Mouse (Mus musculus) MN1 (cell line): ENCODE measurements around the gene Gm11214.

Experiments used
- DNase-seq: peaks from one replicate; pipeline ENCODE4 v3.0.0-alpha.2; 2016; ENCODE audit warnings: low spot score

The Gm11214 gene

GRCm38 (mm10) chr4:63663279-63663678 lies at the start of gene Gm11214:
Gm11214 (minus strand) TSS chr4:63663379.
- no peak for DNase-seq

- DNase-seq: no peak
Observed at GRCm38 (mm10) chr4:63711886-63712285, 48.7 kb upstream of the Gm11214 start.

GRCm38 (mm10) chr4:63710431-63711220 lies 47.4 kb upstream of the Gm11214 start:
- no peak for DNase-seq

- no peak for DNase-seq
Observed at GRCm38 (mm10) chr4:63706279-63706971, 43.2 kb upstream of the Gm11214 start.

- no peak for DNase-seq
Observed at GRCm38 (mm10) chr4:63704232-63704631, 41.1 kb upstream of the Gm11214 start.

GRCm38 (mm10) chr4:63703686-63704085 lies 40.5 kb upstream of the Gm11214 start:
- DNase-seq: no peak

GRCm38 (mm10) chr4:63702006-63702704 lies 39.0 kb upstream of the Gm11214 start:
- no peak for DNase-seq

GRCm38 (mm10) chr4:63699749-63700148 lies 36.6 kb upstream of the Gm11214 start:
- no peak for DNase-seq

- DNase-seq: no peak
Observed at GRCm38 (mm10) chr4:63696921-63697320, 33.7 kb upstream of the Gm11214 start.

- no peak for DNase-seq
Observed at GRCm38 (mm10) chr4:63692351-63692750, 29.2 kb upstream of the Gm11214 start.

GRCm38 (mm10) chr4:63687429-63687828 lies 24.2 kb upstream of the Gm11214 start:
- no peak for DNase-seq

GRCm38 (mm10) chr4:63686157-63686556 lies 23.0 kb upstream of the Gm11214 start:
- DNase-seq: no peak

GRCm38 (mm10) chr4:63685253-63685525 lies 22.0 kb upstream of the Gm11214 start:
- no peak for DNase-seq

GRCm38 (mm10) chr4:63684412-63685252 lies 21.5 kb upstream of the Gm11214 start:
- DNase-seq: no peak

GRCm38 (mm10) chr4:63683716-63684115 lies 20.5 kb upstream of the Gm11214 start:
- no peak for DNase-seq

- DNase-seq: no peak
Observed at GRCm38 (mm10) chr4:63683056-63683455, 19.9 kb upstream of the Gm11214 start.

GRCm38 (mm10) chr4:63682441-63682840 lies 19.3 kb upstream of the Gm11214 start:
- DNase-seq: no peak

- no peak for DNase-seq
Observed at GRCm38 (mm10) chr4:63681557-63681956, 18.4 kb upstream of the Gm11214 start.

- DNase-seq: no peak
Observed at GRCm38 (mm10) chr4:63675128-63675527, 11.9 kb upstream of the Gm11214 start.

GRCm38 (mm10) chr4:63668255-63668654 lies 5.1 kb upstream of the Gm11214 start:
- DNase-seq: no peak

GRCm38 (mm10) chr4:63665738-63666137 lies 2.6 kb upstream of the Gm11214 start:
- no peak for DNase-seq

- DNase-seq: no peak
Observed at GRCm38 (mm10) chr4:63661857-63662256, 1.3 kb downstream of the Gm11214 start.
